In genomic region chr9:80351295-80351677, GRCm38 (mm10) we compare ENCODE assay signal across 10 mouse cellular contexts.
DNase-seq lines count a peak whose midpoint lies in the region; ATAC-seq and TF ChIP-seq lines count a peak whose summit lies in the region.
"Had no signal": no experiment of that assay in that cellular context is flagged by ENCODE, and none has a peak within 500 bp of the region (broad histone marks: within the 10 kb centered on the region; RNA-seq: fewer than 3 reads in every experiment).

No protein-coding gene starts in this region.

- no peak for ATAC-seq in heart, embryonic 11.5 days (replicated peaks; ENCODE audit: insufficient number of reproducible peaks, low FRiP score, low TSS enrichment)
- ATAC-seq in lung, embryonic 16.5 days (ENCODE audit: low read depth) = no peak
- ATAC-seq in intestine, postnatal 0 days = no peak
- no peak for ATAC-seq in neural tube, embryonic 13.5 days (ENCODE audit: low read depth)
- ATAC-seq: Patski had no signal

- H3K27me3 ChIP-seq in heart, embryonic 11.5 days (ENCODE audit: control insufficient read depth, insufficient read depth, low read length) = no peaks in the 10 kb centered on the region
- H3K27me3 ChIP-seq in lung, embryonic 16.5 days (ENCODE audit: control insufficient read depth, insufficient read depth, low read depth, low read length) = no peaks in the 10 kb centered on the region
- H3K27me3 ChIP-seq in intestine, postnatal 0 days (replicated peaks; ENCODE audit: control insufficient read depth, insufficient read depth, low read length) = no peaks in the 10 kb centered on the region
- no peaks in the 10 kb centered on the region for H3K27me3 ChIP-seq in neural tube, embryonic 13.5 days

- no peaks in the 10 kb centered on the region for H3K4me1 ChIP-seq in heart, embryonic 11.5 days (ENCODE audit: control insufficient read depth, insufficient read depth, low read length)
- no peaks in the 10 kb centered on the region for H3K4me1 ChIP-seq in lung, embryonic 16.5 days (replicated peaks; ENCODE audit: control insufficient read depth, insufficient read depth, low read length)
- no peaks in the 10 kb centered on the region for H3K4me1 ChIP-seq in intestine, postnatal 0 days (replicated peaks; ENCODE audit: control insufficient read depth, insufficient read depth, low read length)
- no peaks in the 10 kb centered on the region for H3K4me1 ChIP-seq in neural tube, embryonic 13.5 days (replicated peaks)

- H3K4me3 ChIP-seq in heart, embryonic 11.5 days (ENCODE audit: low read depth, low read length) = no peak overlapping the region
- peak overlapping the region; percentile 19 for H3K4me3 ChIP-seq in lung, embryonic 16.5 days (ENCODE audit: low read length)
- H3K4me3 ChIP-seq in intestine, postnatal 0 days (ENCODE audit: low read depth, low read length) = no peak overlapping the region; the same call in 1 of the 2 replicates
- no peak overlapping the region for H3K4me3 ChIP-seq in neural tube, embryonic 13.5 days

- no peak overlapping the region for H3K9ac ChIP-seq in heart, embryonic 11.5 days (ENCODE audit: low read depth, low read length)
- no peak overlapping the region for H3K9ac ChIP-seq in lung, embryonic 16.5 days (ENCODE audit: low read length)
- no peak overlapping the region for H3K9ac ChIP-seq in intestine, postnatal 0 days (ENCODE audit: low read depth, low read length)
- H3K9ac ChIP-seq in neural tube, embryonic 13.5 days = no peak overlapping the region

- no peak overlapping the region for H3K27ac ChIP-seq in heart, embryonic 11.5 days (ENCODE audit: low read depth, low read length)
- no peak overlapping the region for H3K27ac ChIP-seq in lung, embryonic 16.5 days (ENCODE audit: low read length)
- no peak overlapping the region for H3K27ac ChIP-seq in intestine, postnatal 0 days (ENCODE audit: low read depth, low read length)
- no peak overlapping the region for H3K27ac ChIP-seq in neural tube, embryonic 13.5 days (replicated peaks)

- H3K36me3 ChIP-seq in heart, embryonic 11.5 days (ENCODE audit: control insufficient read depth, insufficient read depth, low read length) = no peaks in the 10 kb centered on the region
- no peaks in the 10 kb centered on the region for H3K36me3 ChIP-seq in lung, embryonic 16.5 days (ENCODE audit: control insufficient read depth, insufficient read depth, low read length)
- no peaks in the 10 kb centered on the region for H3K36me3 ChIP-seq in intestine, postnatal 0 days (ENCODE audit: control insufficient read depth, insufficient read depth)
- no peaks in the 10 kb centered on the region for H3K36me3 ChIP-seq in neural tube, embryonic 13.5 days

- H3K4me2 ChIP-seq in heart, embryonic 11.5 days = peak overlapping the region; percentile 43
- peak overlapping the region; percentile 35 for H3K4me2 ChIP-seq in lung, embryonic 16.5 days (ENCODE audit: low read depth, low read length)
- H3K4me2 ChIP-seq in intestine, postnatal 0 days (replicated peaks; ENCODE audit: low read depth) = peak overlapping the region; percentile 48
- 0 out of 2 replicates have a peak overlapping the region, but pooled peaks have one; percentile 28 for H3K4me2 ChIP-seq in neural tube, embryonic 13.5 days

- no peak for TF ChIP-seq CTCF in intestine, postnatal 0 days (IDR thresholded peaks at IDR 0.05; ENCODE audit: low read depth)

- H3K9me3 ChIP-seq in heart, embryonic 11.5 days (replicated peaks; ENCODE audit: control insufficient read depth, low read length) = no peaks in the 10 kb centered on the region
- H3K9me3 ChIP-seq in lung, embryonic 16.5 days (ENCODE audit: control insufficient read depth, low read length) = no peaks in the 10 kb centered on the region
- no peaks in the 10 kb centered on the region for H3K9me3 ChIP-seq in intestine, postnatal 0 days (ENCODE audit: control insufficient read depth)
- H3K9me3 ChIP-seq in neural tube, embryonic 13.5 days = no peaks in the 10 kb centered on the region

- WGBS in heart, embryonic 11.5 days (ENCODE audit: insufficient replicate concordance) = 62% methylated on average over 7 of the region's 7 CpGs
- 50% methylated on average over 7 of the region's 7 CpGs for WGBS in lung, embryonic 16.5 days
- 51% methylated on average over 7 of the region's 7 CpGs for WGBS in intestine, postnatal 0 days
- 70% methylated on average over 7 of the region's 7 CpGs for WGBS in neural tube, embryonic 13.5 days

- no peak for DNase-seq in heart, adult 18-20 months
- no peak for DNase-seq in lung, postnatal 10 days
- DNase-seq in cerebellum, adult 8-10 months = no peak
- no peak for DNase-seq in cerebellum, adult 9-11 months
- DNase-seq: kidney, adult 18-20 months had no signal
